Mouse (Mus musculus): ENCODE data around the gene Hoxb13. TPM values are rescaled to one million over a fixed set of nuclear protein-coding genes. Genes with fewer than 3 reads are reported as not detected.

Hoxb13 gene
- total and polyA plus RNA-seq, 3 experiments = 13.8 to 16.7 TPM; not detected in 1

GRCm38 (mm10) chr11:96199181-96200086 lies 5.3 kb downstream of the Hoxb13 start:
- DNase-seq (ENCODE audit: low read depth, low spot score) = peak; percentile 91
- H3K9me3 ChIP-seq (replicated peaks; ENCODE audit: insufficient read depth, low read length) = no peaks in the 10 kb centered on the region
- no peaks in the 10 kb centered on the region for H3K27me3 ChIP-seq (ENCODE audit: control insufficient read depth in 1 of 2, insufficient read depth in 2 of 2, low read length in 2 of 2)
- H3K4me3 ChIP-seq (ENCODE audit: control insufficient read depth in 1 of 2, insufficient read depth in 1 of 2, low read depth in 2 of 2, low read length in 2 of 2) = peak overlapping the region; percentile 74 to 94
- peaks cover 0 to 8% of the 10 kb centered on the region in 2 experiments; a peak in 2 of 4 replicates for H3K36me3 ChIP-seq (ENCODE audit: control insufficient read depth in 1 of 2, insufficient read depth in 2 of 2, low read length in 2 of 2)
- H3K4me1 ChIP-seq (ENCODE audit: control insufficient read depth in 1 of 2, insufficient read depth in 2 of 2, low read length in 2 of 2) = peaks cover 0 to 12% of the 10 kb centered on the region in 2 experiments; a peak in 2 of 4 replicates
- peak overlapping the region; percentile 87 for H3K9ac ChIP-seq (ENCODE audit: control insufficient read depth, low read depth, low read length, poor library complexity, severe bottlenecking)
- peak overlapping the region; percentile 95 for H3K27ac ChIP-seq (ENCODE audit: control insufficient read depth, low read depth, low read length)
- H3K79me2 ChIP-seq (ENCODE audit: control insufficient read depth, insufficient read depth, low read length, poor library complexity) = peaks cover 18% of the 10 kb centered on the region
- no peak for TF ChIP-seq MYB (IDR thresholded peaks at IDR 0.05; ENCODE audit: low read depth, low read length)
- TF ChIP-seq MXI1 (IDR thresholded peaks at IDR 0.05; ENCODE audit: low read depth, low read length) = no peak; the same call in none of the 2 replicates
- TF ChIP-seq HCFC1 (IDR thresholded peaks at IDR 0.05; ENCODE audit: low read depth, low read length) = peak; percentile 82
- TF ChIP-seq SIN3A (IDR thresholded peaks at IDR 0.05; ENCODE audit: low read length) = peak; percentile 81
- TF ChIP-seq CTCF (IDR thresholded peaks at IDR 0.05 in 2 of 3, conservative IDR thresholded peaks at IDR 0.05 in 1 of 3; ENCODE audit: control insufficient read depth in 1 of 3, insufficient read depth in 1 of 3, low read depth in 2 of 3, low read length in 3 of 3, poor library complexity in 1 of 3, severe bottlenecking in 1 of 3) = no peak
- TF ChIP-seq USF2 (IDR thresholded peaks at IDR 0.05; ENCODE audit: borderline replicate concordance in 1 of 2, insufficient read depth in 1 of 2, low read depth in 1 of 2, low read length in 2 of 2) = no peak
- no peak for TF ChIP-seq TAL1 (IDR thresholded peaks at IDR 0.05; ENCODE audit: low read length)
- no peak for TF ChIP-seq RAD21 (IDR thresholded peaks at IDR 0.05; ENCODE audit: low read depth, low read length)
- 0 out of 2 replicates have a peak, but pooled peaks have one; percentile 9 for TF ChIP-seq KAT2A (conservative IDR thresholded peaks at IDR 0.05; ENCODE audit: low read depth, low read length)
- TF ChIP-seq MEF2A (IDR thresholded peaks at IDR 0.05; ENCODE audit: extremely low read depth, insufficient replicate concordance, low read depth, low read length, poor library complexity, severe bottlenecking) = no peak
- no peak for TF ChIP-seq SMC3 (IDR thresholded peaks at IDR 0.05; ENCODE audit: low read depth, low read length)
- TF ChIP-seq GATA1 (IDR thresholded peaks at IDR 0.05; ENCODE audit: low read depth, low read length) = no peak
- TF ChIP-seq MYC (IDR thresholded peaks at IDR 0.05; ENCODE audit: low read depth, low read length) = 0 out of 2 replicates have a peak, but pooled peaks have one; percentile 45
- TF ChIP-seq POLR2AphosphoS5 (IDR thresholded peaks at IDR 0.05; ENCODE audit: borderline replicate concordance, low read depth, low read length) = no peak
- TF ChIP-seq E2F4 (IDR thresholded peaks at IDR 0.05; ENCODE audit: borderline replicate concordance, low read depth, low read length) = no peak
- TF ChIP-seq MAFK (IDR thresholded peaks at IDR 0.05; ENCODE audit: borderline replicate concordance, low read depth, low read length) = no peak
- TF ChIP-seq POLR2AphosphoS2 (IDR thresholded peaks at IDR 0.05; ENCODE audit: low read length) = no peak
- TF ChIP-seq POLR2A (IDR thresholded peaks at IDR 0.05; ENCODE audit: control insufficient read depth in 1 of 2, insufficient read depth in 1 of 2, low read depth in 1 of 2, low read length in 2 of 2, poor library complexity in 1 of 2) = peak; percentile 34 to 70; a peak in 3 of 4 replicates
- no peak for TF ChIP-seq RCOR1 (IDR thresholded peaks at IDR 0.05; ENCODE audit: low read depth, low read length)
- no peak; the same call in 1 of the 2 replicates for TF ChIP-seq ZMIZ1 (IDR thresholded peaks at IDR 0.05; ENCODE audit: low read depth, low read length)
- peak in 1 of 2 experiments; percentile 25; a peak in 1 of 4 replicates for TF ChIP-seq EP300 (IDR thresholded peaks at IDR 0.05; ENCODE audit: low read depth in 1 of 2, low read length in 2 of 2)
- TF ChIP-seq ELF1 (IDR thresholded peaks at IDR 0.05; ENCODE audit: low read depth, low read length) = peak; percentile 79
- no peak for TF ChIP-seq NRF1 (IDR thresholded peaks at IDR 0.05; ENCODE audit: insufficient read depth, low read depth, low read length, poor library complexity, severe bottlenecking)
- TF ChIP-seq MAZ (IDR thresholded peaks at IDR 0.05; ENCODE audit: low read depth, low read length) = peak; percentile 63
- no peak for TF ChIP-seq UBTF (IDR thresholded peaks at IDR 0.05; ENCODE audit: borderline replicate concordance, insufficient read depth, low read depth, low read length)
- 0 out of 2 replicates have a peak, but pooled peaks have one; percentile 6 for TF ChIP-seq TCF12 (IDR thresholded peaks at IDR 0.05; ENCODE audit: low read depth, low read length)
- TF ChIP-seq ZC3H11A (IDR thresholded peaks at IDR 0.05; ENCODE audit: low read depth, low read length) = no peak
- TF ChIP-seq CHD1 (IDR thresholded peaks at IDR 0.05; ENCODE audit: low read depth, low read length) = no peak; the same call in 1 of the 2 replicates
- no peak for TF ChIP-seq ZKSCAN1 (IDR thresholded peaks at IDR 0.05; ENCODE audit: low read depth, low read length)
- TF ChIP-seq TBP (IDR thresholded peaks at IDR 0.05; ENCODE audit: low read depth, low read length) = peak; percentile 87
- no peak for TF ChIP-seq USF1 (IDR thresholded peaks at IDR 0.05; ENCODE audit: low read depth, low read length)
- no peak for TF ChIP-seq ZNF384 (IDR thresholded peaks at IDR 0.05; ENCODE audit: low read depth, low read length)
- no peak for TF ChIP-seq MAX (IDR thresholded peaks at IDR 0.05; ENCODE audit: low read length)
- TF ChIP-seq JUND (IDR thresholded peaks at IDR 0.05; ENCODE audit: low read depth, low read length) = no peak

Data from MEL (cell line).